Comparison of ENCODE assay signal across 13 mouse cellular contexts in the genomic region with DNA sequence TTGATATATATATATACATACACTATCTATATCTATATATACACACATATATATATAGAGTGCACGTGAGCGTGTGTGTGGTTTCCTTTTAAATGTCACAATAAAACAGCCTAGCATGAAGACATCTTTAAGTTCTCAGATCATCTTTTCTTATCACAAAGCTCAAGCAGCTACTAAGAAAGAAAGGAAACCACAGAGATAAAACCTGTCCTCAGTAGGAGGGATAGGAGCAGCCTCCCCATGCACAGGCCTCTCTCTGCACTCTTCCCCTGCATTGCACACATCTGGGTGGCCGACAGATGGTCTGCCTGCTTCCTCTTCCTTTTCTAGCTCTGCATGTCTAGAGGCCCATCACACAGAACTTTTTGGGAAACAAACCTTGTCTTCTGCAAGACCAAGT.
DNase-seq lines count a peak whose midpoint lies in the region; ATAC-seq and TF ChIP-seq lines count a peak whose summit lies in the region.
"Had no signal": no experiment of that assay in that cellular context is flagged by ENCODE, and none has a peak within 500 bp of the region (broad histone marks: within the 10 kb centered on the region; RNA-seq: fewer than 3 reads in every experiment).

No protein-coding gene starts in this region.

- 47% methylated on average over 3 of the region's 3 CpGs for WGBS in heart, embryonic 16.5 days
- 86% methylated on average over 3 of the region's 3 CpGs for WGBS in cerebellum, adult 2 months

- no peak overlapping the region for H3K27ac ChIP-seq in heart, embryonic 16.5 days (ENCODE audit: low read length)
- no peak overlapping the region for H3K27ac ChIP-seq in cerebellum, adult 2 months (ENCODE audit: insufficient read depth, low read length)
- H3K27ac ChIP-seq: gastrocnemius, adult 2 months; heart, embryonic 15.5 days had no signal

- H3K36me3 ChIP-seq in heart, embryonic 16.5 days (ENCODE audit: control insufficient read depth, insufficient read depth), result no peaks in the 10 kb centered on the region
- H3K36me3 ChIP-seq: heart, embryonic 15.5 days had no signal

- no peak overlapping the region for H3K4me3 ChIP-seq in heart, embryonic 16.5 days (ENCODE audit: low read length)
- H3K4me3 ChIP-seq in cerebellum, adult 2 months (replicated peaks; ENCODE audit: insufficient read depth, low read depth, low read length), result no peak overlapping the region
- H3K4me3 ChIP-seq: gastrocnemius, adult 2 months; heart, embryonic 15.5 days had no signal

- no peak overlapping the region for H3K4me2 ChIP-seq in heart, embryonic 16.5 days (ENCODE audit: low read depth, low read length)
- H3K4me2 ChIP-seq: heart, embryonic 15.5 days had no signal

- no peak for TF ChIP-seq CTCF in cerebellum, adult 2 months (IDR thresholded peaks at IDR 0.05; ENCODE audit: borderline replicate concordance, insufficient read depth, low read depth, low read length)

- TF ChIP-seq POLR2A in cerebellum, adult 2 months (IDR thresholded peaks at IDR 0.05; ENCODE audit: borderline replicate concordance, insufficient read depth, low read length), result no peak

- H3K4me1 ChIP-seq in heart, embryonic 16.5 days (ENCODE audit: control insufficient read depth, insufficient read depth, low read length), result 0 out of 2 replicates have a peak, but pooled peaks cover 2% of the 10 kb centered on the region
- no peaks in the 10 kb centered on the region for H3K4me1 ChIP-seq in cerebellum, adult 2 months (ENCODE audit: control insufficient read depth, insufficient read depth, low read length)

- no peak for DNase-seq in heart, adult 8-10 months (ENCODE audit: low spot score)
- DNase-seq in thymus, postnatal 4 days, result peak; percentile 70
- no peak for DNase-seq in cerebellum, adult 18-20 months
- DNase-seq in cerebellum, adult 2 months, result no peak
- no peak for DNase-seq in cerebellum, postnatal 10 days
- DNase-seq: embryo, embryonic 11 days; gastrocnemius, adult 2 months; lung, postnatal 14 days had no signal

- no peak overlapping the region for H3K9ac ChIP-seq in heart, embryonic 16.5 days (ENCODE audit: low read length)
- H3K9ac ChIP-seq: heart, embryonic 15.5 days had no signal

- H3K27me3 ChIP-seq in heart, embryonic 16.5 days (ENCODE audit: control insufficient read depth, insufficient read depth, low read length), result no peaks in the 10 kb centered on the region
- H3K27me3 ChIP-seq in cerebellum, adult 2 months (ENCODE audit: control insufficient read depth, insufficient read depth, low read length), result no peaks in the 10 kb centered on the region; the same call in 1 of the 2 replicates
- H3K27me3 ChIP-seq: heart, embryonic 15.5 days had no signal

- peak; percentile 69 for ATAC-seq in heart, embryonic 16.5 days (replicated peaks; ENCODE audit: extremely low read depth, insufficient read depth, low FRiP score)
- ATAC-seq in inflammation-experienced regulatory T-cells, adult 6 months, result peak; percentile 42
- ATAC-seq in monocyte, adult 5-6 weeks (replicated peaks; ENCODE audit: insufficient number of reproducible peaks, low FRiP score, low TSS enrichment, poor library complexity, severe bottlenecking), result peak; percentile 78; the same call in 1 of the 2 replicates
- ATAC-seq: intestine, postnatal 0 days had no signal

- H3K9me3 ChIP-seq in heart, embryonic 16.5 days (replicated peaks; ENCODE audit: control insufficient read depth, low read length), result no peaks in the 10 kb centered on the region
- H3K9me3 ChIP-seq: heart, embryonic 15.5 days had no signal
